Mouse (Mus musculus) kidney, embryonic 16.5 days (tissue): ENCODE results near the gene Myct1. TPM values are rescaled to one million over a fixed set of nuclear protein-coding genes. Genes with fewer than 3 reads are reported as not detected.

Experiments
- ATAC-seq: fragments of 200-750 bp; cut with Nextera tagmentation; 2 replicates; pipeline ENCODE4 v1.8.0; 2017; ENCODE audit warnings: moderate TSS enrichment; ENCODE audit not compliant: low FRiP score, low TSS enrichment
- H3K27ac ChIP-seq: fragments of 300-500 bp; sonication (generic); 2 replicates; pipeline ENCODE4 v1.5.1; 2014; ENCODE audit warnings: low read length
- H3K27me3 ChIP-seq: fragments of 300-500 bp; sonication (generic); 2 replicates; pipeline ENCODE4 v1.6.1; 2014; ENCODE audit warnings: low read length, control low read depth, mixed read lengths; ENCODE audit not compliant: insufficient read depth
- H3K36me3 ChIP-seq: fragments of 300-500 bp; sonication (generic); 2 replicates; pipeline ENCODE4 v1.6.1; 2014; ENCODE audit warnings: low read length, control low read depth, mixed read lengths; ENCODE audit not compliant: insufficient read depth
- H3K4me1 ChIP-seq: fragments of 300-500 bp; sonication (generic); 2 replicates; pipeline ENCODE4 v1.6.1; 2014; ENCODE audit warnings: low read length, control low read depth, mixed read lengths; ENCODE audit not compliant: insufficient read depth
- H3K4me2 ChIP-seq: fragments of 300-500 bp; sonication (generic); replicated peaks from 2 replicates; pipeline ENCODE4 v1.6.1; 2014; ENCODE audit warnings: low read depth, low read length
- H3K4me3 ChIP-seq: fragments of 300-500 bp; sonication (generic); 2 replicates; pipeline ENCODE4 v1.5.1; 2014; ENCODE audit warnings: mild to moderate bottlenecking, low read length
- H3K9ac ChIP-seq: fragments of 300-500 bp; sonication (generic); replicated peaks from 2 replicates; pipeline ENCODE4 v1.6.1; 2014; ENCODE audit warnings: low read length
- H3K9me3 ChIP-seq: fragments of 300-500 bp; sonication (generic); 2 replicates; pipeline ENCODE4 v1.6.1; 2016; ENCODE audit warnings: low read length, control low read depth
- WGBS: fragments of 180-500 bp; shearing (Covaris S2); extraction: QIAGEN DNeasy Blood & Tissue Kit; methylation state at CpG from one replicate; pipeline ENCODE4 v1.1.7; 2014; 5-methylcytosine and 5-hydroxymethylcytosine counted together
- polyA plus RNA-seq: library from polyadenylated mRNA; unstranded; fragments of >200 nt; fragmentation: Nextera tagmentation; extraction: Ambion mirVana; gene quantifications from 2 replicates; pipeline ENCODE4 v1.2.1, GENCODE M21; 2015

Myct1 gene
- 10.5 and 11.1 TPM in 2 replicates for polyA plus RNA-seq

- no peak; the same call in 1 of the 2 replicates for ATAC-seq
- H3K9ac ChIP-seq: peak within 1 kb of the TSS; percentile 45; the same call in 1 of the 2 replicates
- no peaks in the 10 kb centered on the region for H3K27me3 ChIP-seq
- H3K27ac ChIP-seq: peak within 1 kb of the TSS; percentile 68; the same call in 1 of the 2 replicates
- H3K4me2 ChIP-seq: no peak within 1 kb of the TSS
- H3K9me3 ChIP-seq: no peaks in the 10 kb centered on the region
- WGBS: 10% methylated on average over 5 of the region's 5 CpGs
- H3K4me3 ChIP-seq: peak within 1 kb of the TSS; percentile 33
- H3K4me1 ChIP-seq: no peaks in the 10 kb centered on the region
- H3K36me3 ChIP-seq: no peaks in the 10 kb centered on the region
Observed at GRCm38 (mm10) chr10:5593464-5593863, at the start of gene Myct1. Gene Myct1 (plus strand): TSS chr10:5593775.

- Histone ChIP-seq H3K9ac (no peak overlapping the region), H3K27ac (no peak overlapping the region), H3K27me3 (0 out of 2 replicates have a peak, but pooled peaks cover 3% of the 10 kb centered on the region), H3K9me3 (no peaks in the 10 kb centered on the region), H3K36me3 (no peaks in the 10 kb centered on the region), H3K4me1 (0 out of 2 replicates have a peak, but pooled peaks cover 8% of the 10 kb centered on the region), H3K4me2 (no peak overlapping the region), H3K4me3 (no peak overlapping the region)
- 94% methylated on average over 5 of the region's 5 CpGs for WGBS
- no peak for ATAC-seq
Observed at GRCm38 (mm10) chr10:5546428-5546827, 47.1 kb upstream of the Myct1 start.

DNA sequence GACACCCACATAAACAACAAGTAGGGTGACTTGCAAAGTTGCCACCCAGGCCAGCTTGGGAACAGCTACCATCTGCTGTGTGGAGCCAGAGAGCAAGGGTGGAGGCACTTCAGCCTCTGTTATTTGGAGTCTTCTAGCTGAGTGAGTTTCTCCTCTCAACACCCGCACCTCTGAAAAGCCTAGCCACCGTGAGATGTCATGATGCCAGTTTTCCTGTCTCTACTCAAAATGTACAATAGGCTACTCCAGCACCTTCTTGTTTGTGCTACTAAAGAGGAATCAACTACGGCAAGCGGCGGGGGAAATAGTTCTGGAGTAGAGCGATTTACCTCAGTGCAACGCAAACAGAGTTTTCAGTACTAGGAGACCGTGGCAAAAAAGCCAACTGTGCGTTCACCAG is 45.8 kb upstream of the Myct1 start:
- ATAC-seq: no peak

DNA sequence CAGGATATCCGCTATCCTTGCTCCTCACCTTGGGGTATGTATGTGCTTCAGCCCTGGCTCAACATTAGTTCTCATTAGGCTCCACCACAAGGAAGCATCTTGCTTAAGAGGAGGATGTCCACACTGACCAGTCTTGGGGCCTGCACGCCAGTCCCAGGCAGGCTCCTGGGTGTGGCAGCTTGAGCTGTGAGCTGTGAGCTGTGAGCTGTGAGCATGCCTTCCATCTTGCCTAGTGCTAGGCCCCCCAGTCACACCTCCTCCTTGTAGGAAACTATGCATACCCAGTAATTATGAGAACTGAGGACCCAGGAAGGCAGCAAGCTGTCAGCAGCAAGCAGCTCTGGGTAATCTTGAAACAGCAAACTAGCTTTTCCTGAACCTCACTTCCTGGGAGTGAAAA is 44.9 kb upstream of the Myct1 start:
- no peak overlapping the region for H3K9ac ChIP-seq
- H3K4me1 ChIP-seq: 0 out of 2 replicates have a peak, but pooled peaks cover 8% of the 10 kb centered on the region
- H3K27ac ChIP-seq: no peak overlapping the region
- no peak for ATAC-seq
- H3K9me3 ChIP-seq: no peaks in the 10 kb centered on the region
- no peak overlapping the region for H3K4me3 ChIP-seq
- H3K4me2 ChIP-seq: no peak overlapping the region
- H3K27me3 ChIP-seq: 0 out of 2 replicates have a peak, but pooled peaks cover 3% of the 10 kb centered on the region
- no peaks in the 10 kb centered on the region for H3K36me3 ChIP-seq
- 79% methylated on average over 2 of the region's 2 CpGs for WGBS

More for the DNA sequence above, 45.8 kb upstream of the Myct1 start:
- H3K9me3 ChIP-seq: no peaks in the 10 kb centered on the region
- no peak overlapping the region for H3K4me3 ChIP-seq
- H3K9ac ChIP-seq: no peak overlapping the region
- 0 out of 2 replicates have a peak, but pooled peaks cover 3% of the 10 kb centered on the region for H3K27me3 ChIP-seq
- WGBS: 83% methylated on average over 9 of the region's 9 CpGs
- H3K27ac ChIP-seq: no peak overlapping the region
- H3K4me2 ChIP-seq: no peak overlapping the region
- 0 out of 2 replicates have a peak, but pooled peaks cover 8% of the 10 kb centered on the region for H3K4me1 ChIP-seq
- H3K36me3 ChIP-seq: no peaks in the 10 kb centered on the region

DNA sequence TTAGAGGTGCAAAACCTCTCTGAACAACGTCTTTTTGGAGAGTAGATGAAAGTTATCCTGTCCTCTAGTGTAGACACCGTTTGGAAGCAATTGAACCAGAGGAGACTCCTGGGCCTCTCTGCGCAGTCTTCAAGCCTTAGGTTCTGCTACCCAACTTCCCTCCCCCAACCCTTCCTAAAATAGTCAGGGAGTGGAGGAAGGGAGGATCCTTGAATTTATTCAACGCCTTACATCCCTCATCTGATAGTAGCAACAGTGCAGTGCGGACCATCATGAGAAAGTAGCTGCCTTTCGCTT is 43.8 kb upstream of the Myct1 start:
- Histone ChIP-seq H3K4me3 (peak overlapping the region; percentile 56), H3K4me1 (0 out of 2 replicates have a peak, but pooled peaks cover 8% of the 10 kb centered on the region), H3K27me3 (0 out of 2 replicates have a peak, but pooled peaks cover 3% of the 10 kb centered on the region), H3K36me3 (no peaks in the 10 kb centered on the region), H3K27ac (no peak overlapping the region), H3K9me3 (no peaks in the 10 kb centered on the region), H3K9ac (peak overlapping the region; percentile 55; the same call in 1 of the 2 replicates), H3K4me2 (peak overlapping the region; percentile 91)
- ATAC-seq: no peak; the same call in 1 of the 2 replicates
- 7% methylated on average over 6 of the region's 6 CpGs for WGBS

- Histone ChIP-seq H3K9ac (peak overlapping the region; percentile 55), H3K36me3 (no peaks in the 10 kb centered on the region), H3K9me3 (no peaks in the 10 kb centered on the region), H3K4me2 (peak overlapping the region; percentile 91), H3K27ac (no peak overlapping the region), H3K27me3 (0 out of 2 replicates have a peak, but pooled peaks cover 3% of the 10 kb centered on the region), H3K4me3 (peak overlapping the region; percentile 56), H3K4me1 (0 out of 2 replicates have a peak, but pooled peaks cover 8% of the 10 kb centered on the region)
- WGBS: 1% methylated on average over 43 of the region's 44 CpGs
- ATAC-seq: peak; percentile 91
Observed at GRCm38 (mm10) chr10:5550168-5551021, 43.2 kb upstream of the Myct1 start.

GRCm38 (mm10) chr10:5551382-5551781 is 42.2 kb upstream of the Myct1 start, which contains the start of gene Syne1:
Gene Syne1 (minus strand): TSS chr10:5551482.
- Histone ChIP-seq H3K27me3 (0 out of 2 replicates have a peak, but pooled peaks cover 3% of the 10 kb centered on the region), H3K4me3 (peak within 1 kb of the TSS; percentile 56), H3K9ac (peak within 1 kb of the TSS; percentile 55), H3K9me3 (no peaks in the 10 kb centered on the region), H3K27ac (no peak within 1 kb of the TSS), H3K36me3 (no peaks in the 10 kb centered on the region), H3K4me1 (0 out of 2 replicates have a peak, but pooled peaks cover 8% of the 10 kb centered on the region), H3K4me2 (peak within 1 kb of the TSS; percentile 91)
- no peak for ATAC-seq
- WGBS: 91% methylated on average over 5 of the region's 5 CpGs

DNA sequence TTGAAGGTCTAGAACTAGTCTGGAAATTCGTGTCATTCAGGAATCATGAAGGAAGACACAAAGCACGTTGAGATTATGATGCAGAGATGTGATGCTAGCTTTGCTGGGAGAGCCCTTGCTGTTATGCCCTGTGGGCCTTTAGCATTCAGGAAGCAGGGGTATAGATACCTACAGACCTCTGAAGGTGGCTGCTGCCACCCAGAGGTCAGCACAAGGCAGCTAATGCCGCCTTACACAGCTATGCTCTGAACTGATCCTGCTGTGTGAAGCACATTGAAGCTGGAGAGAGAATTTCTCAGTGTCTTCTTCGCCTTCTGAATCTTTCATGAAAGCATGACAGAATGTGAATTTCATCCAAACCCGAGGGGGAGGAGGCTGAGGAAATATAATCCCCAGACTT is 38.6 kb upstream of the Myct1 start:
- Histone ChIP-seq H3K4me1 (0 out of 2 replicates have a peak, but pooled peaks cover 8% of the 10 kb centered on the region), H3K9ac (no peak overlapping the region), H3K36me3 (no peaks in the 10 kb centered on the region), H3K4me3 (no peak overlapping the region), H3K9me3 (no peaks in the 10 kb centered on the region), H3K4me2 (no peak overlapping the region), H3K27ac (no peak overlapping the region), H3K27me3 (no peaks in the 10 kb centered on the region)
- 0 out of 2 replicates have a peak, but pooled peaks have one; percentile 65 for ATAC-seq
- 22% methylated on average over 5 of the region's 5 CpGs for WGBS

GRCm38 (mm10) chr10:5558808-5559207 is 34.8 kb upstream of the Myct1 start:
- H3K27me3 ChIP-seq: no peaks in the 10 kb centered on the region
- H3K36me3 ChIP-seq: no peaks in the 10 kb centered on the region
- ATAC-seq: no peak
- H3K9me3 ChIP-seq: no peaks in the 10 kb centered on the region
- no peak overlapping the region for H3K4me3 ChIP-seq
- H3K27ac ChIP-seq: no peak overlapping the region
- no peak overlapping the region for H3K4me2 ChIP-seq
- no peak overlapping the region for H3K9ac ChIP-seq
- H3K4me1 ChIP-seq: no peaks in the 10 kb centered on the region

DNA sequence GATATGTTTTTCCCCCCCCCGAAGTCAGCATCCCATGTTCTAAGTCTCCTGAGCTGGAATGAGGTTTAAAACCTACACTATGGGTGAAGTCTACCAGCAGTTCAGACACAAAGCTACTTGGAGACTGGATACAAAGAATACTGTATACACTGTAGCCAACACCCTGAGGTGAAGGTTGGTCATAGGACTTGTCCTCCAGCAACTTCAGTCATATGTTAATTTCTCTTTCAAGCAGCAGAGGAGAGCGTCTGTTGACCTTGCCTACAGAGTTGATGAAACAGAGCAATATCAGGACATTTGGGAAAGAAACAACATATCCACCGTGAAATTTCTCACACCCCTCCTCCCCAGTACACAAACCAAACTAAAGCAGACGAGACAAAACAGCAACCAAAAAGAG is 33.0 kb upstream of the Myct1 start:
- ATAC-seq: no peak
- Histone ChIP-seq H3K4me3 (no peak overlapping the region), H3K36me3 (no peaks in the 10 kb centered on the region), H3K27ac (no peak overlapping the region), H3K4me2 (no peak overlapping the region), H3K9me3 (no peaks in the 10 kb centered on the region), H3K27me3 (no peaks in the 10 kb centered on the region), H3K4me1 (no peaks in the 10 kb centered on the region), H3K9ac (no peak overlapping the region)
- 79% methylated on average over 4 of the region's 4 CpGs for WGBS
